ENCODE assay signal across 20 mouse cellular contexts in the genomic region with DNA sequence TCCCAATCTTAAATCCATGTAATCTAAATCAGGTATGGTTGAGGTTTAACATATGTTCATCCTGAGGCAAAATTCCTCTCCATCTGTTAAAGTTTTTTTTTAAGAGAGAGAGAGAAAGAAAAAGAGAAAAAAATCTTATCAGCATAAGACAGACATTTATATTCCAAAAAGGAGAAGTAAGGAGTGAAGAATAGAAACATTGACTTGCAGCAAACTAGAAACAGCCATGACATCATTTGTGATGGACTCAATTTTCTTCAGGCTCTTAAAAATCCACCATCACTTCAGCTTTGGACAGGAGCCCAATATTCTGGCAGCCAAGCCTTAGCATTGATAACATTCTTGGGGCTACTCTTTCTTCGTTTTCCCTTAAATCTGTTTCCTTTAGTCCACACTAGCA.
"Had no signal": no experiment of that assay in that cellular context is flagged by ENCODE, and none has a peak within 500 bp of the region (broad histone marks: within the 10 kb centered on the region; RNA-seq: fewer than 3 reads in every experiment).

No protein-coding gene starts in this region.

- H3K9ac ChIP-seq: liver, embryonic 13.5 days; midbrain, embryonic 13.5 days; neural tube, embryonic 13.5 days had no signal

- H3K27me3 ChIP-seq: liver, embryonic 13.5 days; megakaryocyte, embryonic 14.5 days; midbrain, embryonic 13.5 days; neural tube, embryonic 13.5 days had no signal

- H3K4me2 ChIP-seq: liver, embryonic 13.5 days; midbrain, embryonic 13.5 days; neural tube, embryonic 13.5 days had no signal

- H3K9me3 ChIP-seq: liver, embryonic 13.5 days; midbrain, embryonic 10.5 days; neural tube, embryonic 13.5 days had no signal

- H3K36me3 ChIP-seq: liver, embryonic 13.5 days; midbrain, embryonic 10.5 days; midbrain, embryonic 13.5 days; neural tube, embryonic 13.5 days had no signal

- DNase-seq: kidney, adult 18-20 months; kidney, adult 9 months; kidney, postnatal 25 days; layer of hippocampus, adult 9-11 months; liver, embryonic 13.5 days; lung, adult 2 months; lung, postnatal 36 days; retina, postnatal 1 day; thymus, postnatal 25 days had no signal

- H3K4me3 ChIP-seq: layer of hippocampus, adult 2 months; left cerebral cortex, adult 2 months; liver, embryonic 13.5 days; megakaryocyte, embryonic 14.5 days; midbrain, embryonic 10.5 days; midbrain, embryonic 13.5 days; myocyte; neural tube, embryonic 13.5 days had no signal

- H3K27ac ChIP-seq: kidney, postnatal 0 days; layer of hippocampus, adult 2 months; left cerebral cortex, adult 2 months; liver, embryonic 13.5 days; midbrain, embryonic 10.5 days; midbrain, embryonic 13.5 days; neural tube, embryonic 13.5 days; stomach, postnatal 0 days had no signal

- ATAC-seq: lung, postnatal 0 days; midbrain, embryonic 13.5 days; midbrain, embryonic 16.5 days had no signal

- H3K4me1 ChIP-seq: liver, embryonic 13.5 days; megakaryocyte, embryonic 14.5 days; midbrain, embryonic 10.5 days; midbrain, embryonic 13.5 days; neural tube, embryonic 13.5 days had no signal
